Comparison of ENCODE assay signal across 13 mouse cellular contexts in genomic region chr14:34313612-34314011, GRCm38 (mm10). TPM values are rescaled to one million over a fixed set of nuclear protein-coding genes. Genes with fewer than 3 reads are reported as not detected.
DNase-seq lines count a peak whose midpoint lies in the region; ATAC-seq and TF ChIP-seq lines count a peak whose summit lies in the region.
"Had no signal": no experiment of that assay in that cellular context is flagged by ENCODE, and none has a peak within 500 bp of the region (broad histone marks: within the 10 kb centered on the region; RNA-seq: fewer than 3 reads in every experiment).

No protein-coding gene starts in this region.

- no peak for ATAC-seq in hindbrain, embryonic 12.5 days (ENCODE audit: low FRiP score)
- ATAC-seq in hindbrain, embryonic 11.5 days (ENCODE audit: low FRiP score): no peak
- no peak for ATAC-seq in liver, embryonic 14.5 days (ENCODE audit: insufficient read depth)
- ATAC-seq: activated CD4-positive, CD25-positive, alpha-beta regulatory T cell, adult 4 months; inflammation-experienced regulatory T-cells, adult 6 months had no signal

- no peak for DNase-seq in hindbrain, embryonic 11.5 days (ENCODE audit: low spot score)
- DNase-seq in CH12.LX (ENCODE audit: extremely low read depth): no peak
- peak; percentile 6 for DNase-seq in brain, adult 2 months (ENCODE audit: low read depth, low spot score)
- DNase-seq in liver, embryonic 14.5 days (ENCODE audit: low read depth in 3 of 3, low spot score in 3 of 3): no peak
- no peak for DNase-seq in urinary bladder, postnatal 14 days (ENCODE audit: low spot score)
- DNase-seq in spleen, postnatal 36 days (ENCODE audit: low spot score in 2 of 2): no peak
- DNase-seq: heart, adult 2 months; layer of hippocampus, postnatal 36 days had no signal

- peak overlapping the region; percentile 4; the same call in 1 of the 2 replicates for H3K4me2 ChIP-seq in hindbrain, embryonic 12.5 days (replicated peaks)
- no peak overlapping the region for H3K4me2 ChIP-seq in hindbrain, embryonic 11.5 days (replicated peaks; ENCODE audit: low read depth, low read length)
- peak overlapping the region; percentile 13; the same call in 1 of the 2 replicates for H3K4me2 ChIP-seq in CH12.LX (ENCODE audit: insufficient read depth, low read depth, poor library complexity, severe bottlenecking)
- peak overlapping the region; percentile 38 for H3K4me2 ChIP-seq in liver, embryonic 14.5 days (ENCODE audit: low read depth)

- peaks cover 6% of the 10 kb centered on the region; the same call in 1 of the 2 replicates for H3K36me3 ChIP-seq in hindbrain, embryonic 12.5 days
- no peaks in the 10 kb centered on the region for H3K36me3 ChIP-seq in hindbrain, embryonic 11.5 days (ENCODE audit: control insufficient read depth, insufficient read depth, low read length)
- H3K36me3 ChIP-seq in CH12.LX (replicated peaks in 1 of 2; ENCODE audit: control insufficient read depth in 1 of 2, insufficient read depth in 1 of 2, low read length in 1 of 2): peaks cover 0 to 24% of the 10 kb centered on the region in 2 experiments
- H3K36me3 ChIP-seq in liver, embryonic 14.5 days (replicated peaks; ENCODE audit: control insufficient read depth, insufficient read depth, low read depth): no peaks in the 10 kb centered on the region
- H3K36me3 ChIP-seq: lung, embryonic 15.5 days had no signal

- peaks cover 22% of the 10 kb centered on the region for H3K4me1 ChIP-seq in hindbrain, embryonic 12.5 days
- H3K4me1 ChIP-seq in hindbrain, embryonic 11.5 days (replicated peaks; ENCODE audit: control insufficient read depth, insufficient read depth, low read length): no peaks in the 10 kb centered on the region
- H3K4me1 ChIP-seq in CH12.LX (ENCODE audit: control insufficient read depth in 1 of 2, insufficient read depth in 2 of 2): peaks cover 4 to 42% of the 10 kb centered on the region in 2 experiments; a peak in 3 of 4 replicates
- peaks cover 0 to 1% of the 10 kb centered on the region in 2 experiments; a peak in 1 of 4 replicates for H3K4me1 ChIP-seq in liver, embryonic 14.5 days (replicated peaks; ENCODE audit: control insufficient read depth in 2 of 2, insufficient read depth in 2 of 2, low read length in 1 of 2)

- dilution Hi-C loops in CH12.LX (cut with MboI; ENCODE audit: extremely low pct_ligation_motif_present, extremely low pct_unique_long_range_greater_than_20kb, low sequenced_read_pairs): no loop called here

- peaks cover 46% of the 10 kb centered on the region for H3K79me2 ChIP-seq in CH12.LX (replicated peaks; ENCODE audit: control insufficient read depth, extremely low read depth, insufficient read depth, poor library complexity, severe bottlenecking)

- 89% methylated on average over 3 of the region's 3 CpGs for WGBS in hindbrain, embryonic 12.5 days
- WGBS in hindbrain, embryonic 11.5 days: 94% methylated on average over 3 of the region's 3 CpGs
- 59% methylated on average over 3 of the region's 3 CpGs for WGBS in liver, embryonic 14.5 days (ENCODE audit: insufficient replicate concordance)

- H3K9ac ChIP-seq in hindbrain, embryonic 12.5 days: no peak overlapping the region
- no peak overlapping the region for H3K9ac ChIP-seq in hindbrain, embryonic 11.5 days (ENCODE audit: low read depth, low read length)
- no peak overlapping the region for H3K9ac ChIP-seq in CH12.LX (ENCODE audit: insufficient read depth, low read depth)
- peak overlapping the region; percentile 9; the same call in 1 of the 2 replicates for H3K9ac ChIP-seq in liver, embryonic 14.5 days (replicated peaks)
- H3K9ac ChIP-seq: lung, embryonic 15.5 days had no signal

- in situ Hi-C loops in CH12.LX (cut with MboI; ENCODE audit: low pct_ligation_motif_present, low pct_unique_long_range_greater_than_20kb, low sequenced_read_pairs): no loop called here

- TF ChIP-seq EP300 in CH12.LX (IDR thresholded peaks at IDR 0.05; ENCODE audit: low read length): no peak
- TF ChIP-seq EP300 in liver, embryonic 14.5 days (IDR thresholded peaks at IDR 0.05; ENCODE audit: low read depth): no peak

- no peaks in the 10 kb centered on the region for H3K27me3 ChIP-seq in hindbrain, embryonic 12.5 days
- H3K27me3 ChIP-seq in hindbrain, embryonic 11.5 days (ENCODE audit: control insufficient read depth, insufficient read depth, low read length): no peaks in the 10 kb centered on the region
- no peaks in the 10 kb centered on the region for H3K27me3 ChIP-seq in CH12.LX (replicated peaks)
- H3K27me3 ChIP-seq in liver, embryonic 14.5 days (ENCODE audit: control insufficient read depth, insufficient read depth, low read length): no peaks in the 10 kb centered on the region
- H3K27me3 ChIP-seq: lung, embryonic 15.5 days; midbrain, embryonic 12.5 days had no signal

- H3K9me3 ChIP-seq in hindbrain, embryonic 12.5 days (replicated peaks): no peaks in the 10 kb centered on the region
- no peaks in the 10 kb centered on the region for H3K9me3 ChIP-seq in hindbrain, embryonic 11.5 days (ENCODE audit: control insufficient read depth, low read length)
- H3K9me3 ChIP-seq in CH12.LX (replicated peaks; ENCODE audit: low read length): no peaks in the 10 kb centered on the region
- no peaks in the 10 kb centered on the region for H3K9me3 ChIP-seq in liver, embryonic 14.5 days (ENCODE audit: control insufficient read depth, low read length)
- H3K9me3 ChIP-seq: lung, embryonic 15.5 days; midbrain, embryonic 12.5 days had no signal

- TF ChIP-seq RAD21 in CH12.LX (IDR thresholded peaks at IDR 0.05; ENCODE audit: low read depth, low read length): no peak

- no peak for TF ChIP-seq CTCF in CH12.LX (conservative IDR thresholded peaks at IDR 0.05 in 1 of 2, IDR thresholded peaks at IDR 0.05 in 1 of 2; ENCODE audit: low read depth in 2 of 2, low read length in 2 of 2)
- no peak for TF ChIP-seq CTCF in liver, embryonic 14.5 days (IDR thresholded peaks at IDR 0.05; ENCODE audit: low read depth)

- H3K27ac ChIP-seq in hindbrain, embryonic 12.5 days: no peak overlapping the region
- H3K27ac ChIP-seq in hindbrain, embryonic 11.5 days (ENCODE audit: low read depth, low read length): no peak overlapping the region
- H3K27ac ChIP-seq in CH12.LX (ENCODE audit: insufficient read depth, low read depth): no peak overlapping the region
- no peak overlapping the region for H3K27ac ChIP-seq in liver, embryonic 14.5 days
- H3K27ac ChIP-seq: heart, adult 2 months; lung, embryonic 15.5 days; midbrain, embryonic 12.5 days had no signal

- no peak overlapping the region for H3K4me3 ChIP-seq in hindbrain, embryonic 12.5 days
- H3K4me3 ChIP-seq in hindbrain, embryonic 11.5 days (ENCODE audit: low read depth, low read length): no peak overlapping the region
- no peak overlapping the region for H3K4me3 ChIP-seq in CH12.LX (replicated peaks in 1 of 3; ENCODE audit: low read depth in 2 of 3, low read length in 2 of 3, poor library complexity in 1 of 3)
- H3K4me3 ChIP-seq in liver, embryonic 14.5 days (ENCODE audit: insufficient read depth in 1 of 2, low read depth in 2 of 2, low read length in 2 of 2): peak overlapping the region; percentile 18 to 41

- TF ChIP-seq POLR2A in CH12.LX (IDR thresholded peaks at IDR 0.05; ENCODE audit: low read depth, low read length): no peak

TF ChIP-seq in CH12.LX, 34 proteins besides CTCF, POLR2A, EP300 and RAD21 (continues in another document):
- no peak for TF ChIP-seq SIN3A (IDR thresholded peaks at IDR 0.05; ENCODE audit: low read length)
- TF ChIP-seq HCFC1 (IDR thresholded peaks at IDR 0.05; ENCODE audit: low read depth, low read length): no peak
- no peak for TF ChIP-seq MXI1 (IDR thresholded peaks at IDR 0.05; ENCODE audit: low read depth, low read length)
- no peak for TF ChIP-seq SMC3 (IDR thresholded peaks at IDR 0.05; ENCODE audit: low read depth, low read length)
- no peak for TF ChIP-seq JUND (conservative IDR thresholded peaks at IDR 0.05; ENCODE audit: low read depth, low read length)
- no peak for TF ChIP-seq USF2 (conservative IDR thresholded peaks at IDR 0.05; ENCODE audit: low read depth, low read length)
- TF ChIP-seq ZC3H11A (IDR thresholded peaks at IDR 0.05; ENCODE audit: low read depth, low read length): no peak
- no peak for TF ChIP-seq ZMIZ1 (IDR thresholded peaks at IDR 0.05; ENCODE audit: low read depth, low read length)
- TF ChIP-seq E2F4 (IDR thresholded peaks at IDR 0.05; ENCODE audit: insufficient replicate concordance, low read depth, low read length): no peak
- TF ChIP-seq UBTF (IDR thresholded peaks at IDR 0.05; ENCODE audit: low read depth, low read length): no peak
- TF ChIP-seq MYC (IDR thresholded peaks at IDR 0.05; ENCODE audit: low read depth, low read length): no peak
- TF ChIP-seq RCOR1 (conservative IDR thresholded peaks at IDR 0.05; ENCODE audit: low read depth, low read length): no peak
- no peak for TF ChIP-seq JUN (IDR thresholded peaks at IDR 0.05; ENCODE audit: insufficient read depth, low read depth, low read length)

RNA-seq across cellular contexts. Expression of gene Glud1, which starts 3.1 kb away (rescaled TPM):
- 97.7 and 110 TPM in 2 replicates for polyA plus RNA-seq in hindbrain, embryonic 12.5 days (2016; fragmentation: Nextera tagmentation; extraction: Ambion mirVana)
- polyA plus RNA-seq in hindbrain, embryonic 11.5 days (2014; fragmentation: Nextera tagmentation; extraction: Ambion mirVana): 86.0 and 95.1 TPM in 2 replicates
- total RNA-seq in CH12.LX (2012; rRNA removed): 87.3 and 89.9 TPM in 2 replicates
- total RNA-seq in CH12.LX (2014; rRNA removed): 116 and 118 TPM in 2 replicates
- 134 and 143 TPM in 2 replicates for polyA plus RNA-seq in CH12.LX (2012; ENCODE audit: insufficient read length, low read depth)
- 140 and 186 TPM in 2 replicates for polyA plus RNA-seq in liver, embryonic 14.5 days (2012; rRNA removed)
- polyA plus RNA-seq in liver, embryonic 14.5 days (2014; fragmentation: Nextera tagmentation; extraction: Ambion mirVana): 145 and 151 TPM in 2 replicates

RNA-seq across cellular contexts. Expression of gene Shld2, which starts 3.3 kb away (rescaled TPM):
- polyA plus RNA-seq in hindbrain, embryonic 12.5 days (2016; fragmentation: Nextera tagmentation; extraction: Ambion mirVana): 8.5 and 9.4 TPM in 2 replicates
- polyA plus RNA-seq in hindbrain, embryonic 11.5 days (2014; fragmentation: Nextera tagmentation; extraction: Ambion mirVana): 7.1 and 8.5 TPM in 2 replicates
- total RNA-seq in CH12.LX (2012; rRNA removed) (13.4 and 13.9 TPM in 2 replicates), CH12.LX (2014; rRNA removed) (21.8 and 24.1 TPM in 2 replicates)
- 11.4 and 12.0 TPM in 2 replicates for polyA plus RNA-seq in CH12.LX (2012; ENCODE audit: insufficient read length, low read depth)
- 2.0 and 3.0 TPM in 2 replicates for polyA plus RNA-seq in liver, embryonic 14.5 days (2012; rRNA removed)
- polyA plus RNA-seq in liver, embryonic 14.5 days (2014; fragmentation: Nextera tagmentation; extraction: Ambion mirVana): 4.8 and 5.6 TPM in 2 replicates

RNA-seq across cellular contexts. Expression of gene Fam25c, which starts 41.6 kb away (rescaled TPM):
- polyA plus RNA-seq in hindbrain, embryonic 12.5 days (2016; fragmentation: Nextera tagmentation; extraction: Ambion mirVana): not detected in 2 replicates
- not detected in 2 replicates for polyA plus RNA-seq in hindbrain, embryonic 11.5 days (2014; fragmentation: Nextera tagmentation; extraction: Ambion mirVana)
- total RNA-seq in CH12.LX (2012; rRNA removed): not detected in 2 replicates
- total RNA-seq in CH12.LX (2014; rRNA removed): not detected in 2 replicates
- not detected in 2 replicates for polyA plus RNA-seq in CH12.LX (2012; ENCODE audit: insufficient read length, low read depth)
- 0.48 TPM in 1 of 2 replicates, not detected in the other for polyA plus RNA-seq in liver, embryonic 14.5 days (2012; rRNA removed)
- polyA plus RNA-seq in liver, embryonic 14.5 days (2014; fragmentation: Nextera tagmentation; extraction: Ambion mirVana): 0.28 and 0.40 TPM in 2 replicates
- total RNA-seq: heart, adult 2 months; layer of hippocampus, postnatal 36 days had no signal
- polyA plus RNA-seq: activated CD4-positive, CD25-positive, alpha-beta regulatory T cell, adult 4 months; heart, adult 2 months; inflammation-experienced regulatory T-cells, adult 6 months; lung, embryonic 15.5 days; midbrain, embryonic 12.5 days had no signal

Comparison
In these comparisons a context has a peak if more than half of its experiments do, and no peak if none do; other contexts are left out.
1. H3K4me3 ChIP-seq: peak in liver, embryonic 14.5 days (2 of 2); none in hindbrain, embryonic 12.5 days (single experiment), hindbrain, embryonic 11.5 days (single experiment) and CH12.LX (0 of 3).